Mouse (Mus musculus) leukemia stem cell, adult 10-12 weeks (primary cell): ENCODE results near the gene Sult2a7. TPM values are rescaled to one million over a fixed set of nuclear protein-coding genes. Genes with fewer than 3 reads are reported as not detected.

Experiments used
- polyA plus RNA-seq: library from polyadenylated mRNA; stranded (reverse); fragments of >175 nt; gene quantifications from 2 replicates; pipeline ENCODE4 v1.2.3, GENCODE M21; 2012; ENCODE audit warnings: low replicate concordance

Sult2a7 gene
- not detected in 2 replicates for polyA plus RNA-seq

GRCm38 (mm10) chr7:14494130-14494529 lies at the start of gene Sult2a7:
Sult2a7 (minus strand) TSS chr7:14494230.

DNA sequence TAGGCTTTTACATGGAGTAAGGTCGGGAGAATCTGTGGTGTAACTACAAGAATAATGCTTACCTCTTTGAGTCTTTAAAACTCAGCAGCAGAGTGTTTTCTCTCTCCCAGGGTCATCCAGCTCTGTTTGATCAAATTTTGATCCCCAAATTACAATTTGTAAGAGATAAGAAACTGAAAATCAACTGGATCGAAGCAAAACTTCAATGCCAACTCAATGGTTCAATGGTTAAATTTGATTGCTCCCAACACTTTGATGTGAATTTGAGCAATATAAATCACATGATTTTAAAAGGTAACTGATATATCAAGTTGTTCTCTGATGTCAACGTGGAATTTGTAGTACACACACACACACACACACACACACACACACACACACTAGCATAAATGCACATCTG lies 47.5 kb downstream of the Sult2a7 start, which contains the start of gene Sult2a8:
Gene Sult2a8 (minus strand): TSS at position 236 of the 400 bp plus-strand sequence.

Other genes with a start within 250 kb of the Sult2a7 start
- gene Sult2a6, start 239.4 kb downstream of the Sult2a7 start, polyA plus RNA-seq: not detected in 2 replicates
- gene Obox8, start 160.7 kb downstream of the Sult2a7 start, polyA plus RNA-seq: not detected in 2 replicates
- gene Sult2a8, start 47.5 kb downstream of the Sult2a7 start, polyA plus RNA-seq: not detected in 2 replicates
- not detected in 2 replicates for gene Vmn1r90, start 69.3 kb upstream of the Sult2a7 start, polyA plus RNA-seq
- not detected in 2 replicates for gene Obox7, start 165.3 kb upstream of the Sult2a7 start, polyA plus RNA-seq